Mouse (Mus musculus) adrenal gland, postnatal 25 days (tissue): Measurements from ENCODE around the gene Sgip1. TPM values are rescaled to one million over a fixed set of nuclear protein-coding genes. Genes with fewer than 3 reads are reported as not detected.

Experiments used
- DNase-seq: peaks from one replicate; pipeline ENCODE4 v3.0.0; 2021; ENCODE audit warnings: mixed read lengths
- total RNA-seq: library from RNA; stranded (reverse); gene quantifications from 2 replicates; pipeline ENCODE4 v1.2.3, GENCODE M21; 2021

The Sgip1 gene
- total RNA-seq, 1 experiment from 2014 or later: 8.0 TPM

DNA sequence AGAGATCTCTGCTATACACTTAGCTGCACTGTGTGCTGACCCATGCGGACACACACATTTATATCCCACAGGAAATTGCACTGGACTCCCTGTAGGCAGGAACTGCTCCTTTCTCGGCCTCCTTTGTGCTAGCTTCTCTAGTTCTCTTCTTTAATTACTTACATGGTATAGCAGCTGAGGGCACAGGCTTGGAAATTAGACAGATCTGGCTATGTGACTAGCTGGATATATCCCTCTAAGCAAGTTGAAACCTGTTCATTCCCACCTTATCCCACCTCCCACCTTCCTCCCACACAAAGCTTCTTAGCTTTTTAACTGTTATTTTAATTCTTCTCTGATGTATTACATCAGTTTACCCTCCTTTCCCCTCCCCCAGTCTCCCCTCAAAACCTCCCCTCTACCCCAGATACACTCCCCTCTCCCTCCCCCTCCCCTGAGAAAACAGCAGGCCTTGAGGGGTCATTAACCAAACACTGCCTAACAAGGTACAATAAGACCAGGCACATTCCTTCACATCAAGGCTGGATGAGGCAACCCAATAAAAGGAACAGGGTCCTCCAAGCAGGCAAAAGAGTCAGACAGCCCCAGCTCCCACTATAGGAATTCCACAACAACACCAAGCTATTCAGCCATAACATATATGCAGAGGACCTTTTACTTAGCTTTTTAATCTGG is 34.6 kb downstream of the Sgip1 start:
- DNase-seq: no peak

DNA sequence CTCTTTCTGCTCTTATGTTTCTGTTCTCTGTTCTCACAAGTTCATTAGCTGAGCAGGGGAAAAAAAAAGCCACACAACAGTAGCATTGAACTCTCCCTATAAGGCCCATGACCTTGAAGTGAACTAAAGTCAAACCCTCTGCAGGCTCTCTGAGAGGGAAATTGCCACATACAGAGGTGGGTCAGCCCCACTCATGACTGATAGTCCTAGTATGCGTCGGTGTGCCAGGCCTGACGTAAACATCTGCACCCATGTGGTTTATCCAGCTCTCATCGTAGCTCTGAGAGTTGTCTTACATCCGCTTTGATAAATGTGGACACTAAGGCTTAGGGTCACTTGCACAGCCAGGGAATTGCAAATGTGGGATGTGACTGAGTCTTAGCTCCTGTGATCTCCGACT is 38.8 kb downstream of the Sgip1 start:
- no peak for DNase-seq

DNA sequence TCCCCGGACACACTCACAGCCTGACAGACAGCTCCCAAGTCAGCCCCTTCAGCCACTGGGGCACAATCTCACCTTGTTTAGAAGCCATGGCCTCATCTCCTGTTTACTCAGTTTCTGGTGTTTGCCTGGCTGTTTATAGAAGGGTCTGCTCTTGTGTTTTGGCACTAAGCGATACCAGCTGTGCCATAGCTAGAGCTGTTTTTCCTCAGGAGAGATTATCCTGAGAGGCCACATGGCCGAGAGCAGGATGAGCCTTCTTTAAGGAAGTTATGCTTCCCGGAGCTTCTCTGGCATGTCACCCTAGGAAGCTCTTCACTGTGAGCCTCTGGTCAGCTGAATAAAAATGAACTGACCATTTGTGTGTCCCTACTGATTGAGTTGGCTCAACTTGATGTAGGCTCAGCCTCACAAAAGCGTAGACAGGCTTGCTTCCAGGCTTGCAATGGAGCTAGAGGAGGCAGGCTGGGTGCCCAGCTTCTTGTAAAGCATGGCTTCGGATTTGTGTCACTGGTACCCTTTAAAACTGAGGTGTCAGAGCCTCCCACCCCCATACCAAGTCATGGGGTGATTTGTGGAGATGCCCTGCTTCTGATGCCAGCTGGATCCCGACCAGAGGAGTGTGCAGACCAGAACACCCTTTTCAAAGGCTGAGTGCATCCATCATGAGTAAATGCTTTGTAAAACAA is 42.1 kb downstream of the Sgip1 start:
- DNase-seq: peak; percentile 25

DNA sequence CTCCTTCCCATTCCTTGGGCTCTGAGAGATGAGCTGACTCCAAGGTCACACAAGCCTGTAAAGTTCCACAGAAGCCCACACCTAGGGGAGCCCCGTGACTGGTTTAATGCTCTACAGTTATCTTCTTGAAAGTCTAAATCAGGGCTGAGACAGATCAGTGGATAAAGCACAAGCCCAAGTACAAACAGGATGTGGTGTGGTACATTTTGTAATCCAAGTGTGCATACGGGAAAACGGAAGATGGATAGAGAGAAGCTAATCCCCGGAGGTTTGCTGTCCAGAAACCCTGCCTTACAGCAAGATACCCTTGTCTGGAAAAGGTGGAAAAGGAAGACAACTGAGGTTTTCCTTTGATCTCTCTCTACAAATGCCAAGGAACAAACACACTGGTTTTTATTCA is 44.1 kb downstream of the Sgip1 start:
- DNase-seq: no peak

DNA sequence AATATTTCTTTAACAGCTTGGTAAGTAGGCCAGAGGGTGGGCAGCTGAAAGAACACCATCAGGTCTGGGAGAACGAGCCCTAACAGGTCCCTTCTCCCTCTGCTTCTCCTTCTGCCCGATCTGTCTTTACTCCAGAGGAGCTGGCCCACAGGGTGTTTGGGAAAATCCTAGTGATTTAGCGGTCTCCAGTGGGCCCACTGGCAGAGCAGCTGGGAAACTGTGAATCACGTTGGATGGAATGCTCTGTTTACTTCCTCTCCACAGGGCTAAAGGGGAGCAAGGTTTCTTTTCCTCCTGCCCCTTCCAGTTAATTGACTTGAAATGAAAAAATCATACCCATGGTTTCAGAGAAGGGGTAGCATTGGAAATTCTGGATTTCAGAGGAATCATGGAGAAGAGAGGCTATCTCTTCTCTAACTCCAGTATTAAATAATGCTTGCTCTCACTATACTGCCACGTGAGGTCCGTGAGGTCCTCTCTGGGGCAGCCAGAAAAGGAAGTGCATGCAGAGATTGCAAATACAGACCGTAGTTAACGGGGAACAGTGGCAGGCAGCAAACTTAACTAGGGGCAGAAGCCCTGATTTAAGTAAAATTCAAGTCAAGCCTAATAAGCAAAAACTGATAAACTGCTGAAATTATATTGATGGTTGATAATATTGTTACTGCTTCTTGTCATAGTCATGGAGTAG is 51.1 kb downstream of the Sgip1 start:
- DNase-seq: no peak

DNA sequence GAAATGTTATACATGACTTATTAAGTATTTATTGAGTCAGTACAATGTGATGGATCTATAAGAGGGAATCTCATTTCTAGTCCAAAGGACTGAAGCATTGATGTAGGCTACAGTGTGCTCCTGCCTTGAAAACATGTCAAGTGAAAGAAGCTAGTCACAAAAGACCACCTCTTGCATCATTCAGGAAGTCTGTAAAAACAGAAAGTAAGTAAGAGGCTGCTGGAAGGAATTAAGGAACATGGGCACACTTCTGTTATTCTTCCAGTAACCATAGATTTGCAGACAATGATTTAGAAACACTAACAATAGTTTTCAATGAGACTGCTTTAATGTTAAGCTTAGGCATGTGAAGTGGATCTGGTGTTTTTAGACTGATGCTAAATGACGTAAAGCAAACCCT is 60.4 kb downstream of the Sgip1 start:
- no peak for DNase-seq

DNA sequence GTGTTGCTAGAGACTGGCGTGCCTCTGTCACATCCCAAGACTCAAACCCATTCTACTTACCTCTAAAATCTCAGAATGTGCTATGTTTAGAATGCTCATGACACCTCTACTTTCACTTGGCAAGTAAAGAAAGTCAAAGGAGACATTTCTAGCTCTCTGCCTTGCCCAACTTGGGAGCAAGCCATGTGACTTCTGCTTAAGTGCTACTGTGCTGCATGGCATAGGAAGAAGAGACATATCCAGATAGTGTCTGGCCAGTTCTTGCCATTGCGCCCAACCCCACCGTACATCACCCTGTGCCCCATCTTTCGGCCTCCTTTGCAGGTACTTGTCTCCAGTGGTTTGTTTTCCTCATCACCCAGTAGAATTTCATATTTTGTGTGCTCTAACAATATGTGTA is 60.8 kb downstream of the Sgip1 start:
- no peak for DNase-seq

DNA sequence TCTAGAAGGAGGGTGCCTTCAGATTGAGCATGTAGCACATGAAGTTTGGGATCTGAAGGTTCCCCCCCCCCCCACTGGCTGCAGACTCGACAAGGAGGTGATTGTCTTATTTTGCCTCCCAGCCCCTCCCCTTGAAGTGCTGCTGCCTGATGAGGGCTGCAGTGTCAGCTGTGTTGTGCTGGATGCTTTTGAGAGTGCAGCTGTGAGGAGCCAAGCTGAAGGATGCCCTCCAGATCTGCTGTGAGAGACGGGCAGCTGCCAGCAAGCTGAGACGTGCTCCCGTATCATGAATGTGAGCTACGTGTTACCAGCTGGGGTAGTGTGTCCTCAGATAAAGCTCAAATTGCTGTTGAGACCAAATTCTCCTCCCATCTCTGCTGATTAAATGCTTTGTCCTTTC is 63.5 kb downstream of the Sgip1 start:
- DNase-seq: no peak

DNA sequence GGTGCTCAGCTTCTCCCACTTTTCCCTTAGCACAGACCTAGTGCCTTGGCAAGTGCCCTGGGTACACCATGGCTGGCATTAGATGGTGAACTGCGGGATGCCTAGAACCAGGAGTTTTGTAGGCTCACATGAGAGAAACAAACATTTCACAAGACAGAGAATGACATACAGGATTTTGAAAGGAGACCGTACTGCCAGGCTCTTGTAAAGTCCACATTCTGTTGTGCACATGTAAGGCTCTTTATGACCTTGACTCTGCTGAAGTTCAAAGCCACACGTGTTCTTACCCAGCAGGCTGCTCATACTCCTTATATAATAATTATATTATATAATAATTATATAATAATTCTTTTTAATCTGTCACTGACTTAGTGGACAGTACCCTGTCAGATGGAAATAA is 65.9 kb downstream of the Sgip1 start:
- no peak for DNase-seq

DNA sequence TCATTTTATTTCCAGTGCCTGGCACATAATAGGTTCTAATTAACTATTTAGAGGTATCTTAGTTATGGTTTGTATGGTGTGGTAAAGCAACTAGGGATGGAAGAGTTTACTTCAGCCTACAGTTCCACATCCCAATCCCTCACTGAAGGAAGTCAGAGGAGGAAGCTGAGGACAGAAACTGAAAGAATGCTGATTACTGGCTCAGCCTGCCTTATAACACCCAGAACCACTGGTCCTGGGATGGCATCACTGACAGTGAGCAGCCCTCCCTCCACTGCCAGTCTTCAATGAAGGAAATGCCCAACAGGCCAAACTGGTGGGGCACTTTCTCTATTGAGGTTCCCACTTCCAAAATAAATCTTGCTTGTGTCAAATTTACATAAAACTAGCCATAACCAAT is 67.2 kb downstream of the Sgip1 start:
- no peak for DNase-seq

DNA sequence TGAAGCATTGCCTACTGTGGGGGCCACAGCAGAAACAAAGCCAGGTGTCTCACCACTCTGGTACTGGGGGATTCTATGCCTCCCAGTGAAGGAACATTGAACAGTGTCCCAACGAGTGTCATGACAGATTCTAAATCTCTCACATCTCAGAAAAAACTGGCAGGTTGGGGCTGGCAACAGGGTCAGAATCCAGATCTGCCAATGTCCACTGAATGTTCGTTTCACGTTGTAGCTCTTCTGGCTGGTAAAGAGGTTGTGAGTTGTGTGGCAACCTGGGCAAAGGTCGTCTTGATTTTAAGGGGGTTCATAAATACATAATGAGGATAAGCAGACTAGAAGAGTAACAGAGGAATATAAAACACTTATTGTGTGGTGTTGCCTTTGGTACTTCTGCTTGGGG is 68.2 kb downstream of the Sgip1 start:
- no peak for DNase-seq

DNA sequence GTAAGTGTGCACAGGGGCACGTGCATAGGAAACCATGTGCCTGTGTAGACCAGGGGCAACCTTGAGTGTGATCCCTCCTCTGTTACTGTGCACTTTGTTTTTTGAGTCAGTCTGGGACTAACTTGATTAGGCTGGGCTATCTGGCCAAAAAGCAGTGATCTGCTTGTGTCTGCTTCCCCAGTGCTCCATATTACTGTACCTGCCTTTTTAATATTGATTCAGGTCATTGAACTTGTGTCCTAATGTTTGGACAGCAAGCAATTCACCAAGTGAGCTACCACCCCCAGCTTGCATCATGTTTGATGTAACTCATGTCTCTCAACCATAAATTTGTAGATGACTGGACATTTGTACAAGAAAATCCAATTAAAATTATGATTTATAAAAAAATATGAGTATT is 69.2 kb downstream of the Sgip1 start:
- DNase-seq: no peak

DNA sequence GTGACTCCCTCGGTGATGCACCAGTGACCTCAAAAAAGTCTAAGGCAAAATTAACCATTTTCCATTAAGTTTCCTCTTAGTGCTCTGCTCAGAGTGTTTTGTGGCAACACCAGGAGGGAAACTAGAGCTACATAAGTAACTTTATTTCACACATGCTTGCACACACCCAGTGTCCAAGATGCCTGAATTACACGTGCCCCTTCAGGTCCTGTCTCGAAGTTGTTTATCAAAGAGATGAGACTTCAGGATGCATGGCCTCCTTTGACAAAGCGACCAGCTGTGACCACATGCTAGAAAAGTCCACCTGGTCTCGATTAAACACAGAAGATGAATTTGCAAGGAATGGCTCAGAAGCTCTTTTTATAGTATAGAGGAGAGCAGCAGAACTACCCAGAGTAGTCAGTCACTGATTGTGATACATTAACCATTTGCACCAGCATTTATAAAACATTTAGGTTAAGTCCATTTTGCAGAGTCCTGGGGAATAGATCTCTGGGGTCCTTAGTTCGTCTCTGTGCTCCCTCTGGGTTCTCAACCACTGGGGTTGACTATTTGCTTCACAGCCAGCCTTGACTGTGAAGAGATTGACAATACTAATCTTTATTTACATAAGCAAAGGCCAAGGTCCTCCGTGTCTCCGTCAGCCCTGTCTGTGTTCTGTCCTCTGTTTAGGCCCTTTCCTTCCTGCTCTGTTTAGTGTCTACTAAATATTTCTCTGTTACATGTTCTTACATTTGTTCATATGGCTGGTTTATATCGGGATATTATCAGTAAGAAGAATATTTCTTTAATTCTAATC is 70.1 kb downstream of the Sgip1 start:
- no peak for DNase-seq

DNA sequence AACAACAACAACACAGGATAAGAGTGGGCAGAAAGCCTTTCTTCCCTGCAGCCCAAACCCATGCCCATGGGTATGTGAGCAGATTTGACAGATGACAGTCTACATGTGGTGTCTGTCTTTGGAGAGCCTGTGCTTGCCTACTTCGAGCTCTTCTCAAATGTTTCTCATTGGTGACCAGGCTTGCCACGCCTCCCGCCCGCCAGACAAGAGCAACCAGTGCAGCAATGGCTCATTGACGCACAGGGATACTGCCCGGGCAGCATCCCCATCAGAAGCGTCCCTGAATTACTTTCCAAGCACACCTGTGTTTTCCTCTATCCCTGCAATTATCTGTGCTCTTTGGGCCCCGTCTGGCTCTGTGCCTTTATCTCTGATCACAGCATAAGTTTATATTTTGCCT is 72.2 kb downstream of the Sgip1 start:
- no peak for DNase-seq

DNA sequence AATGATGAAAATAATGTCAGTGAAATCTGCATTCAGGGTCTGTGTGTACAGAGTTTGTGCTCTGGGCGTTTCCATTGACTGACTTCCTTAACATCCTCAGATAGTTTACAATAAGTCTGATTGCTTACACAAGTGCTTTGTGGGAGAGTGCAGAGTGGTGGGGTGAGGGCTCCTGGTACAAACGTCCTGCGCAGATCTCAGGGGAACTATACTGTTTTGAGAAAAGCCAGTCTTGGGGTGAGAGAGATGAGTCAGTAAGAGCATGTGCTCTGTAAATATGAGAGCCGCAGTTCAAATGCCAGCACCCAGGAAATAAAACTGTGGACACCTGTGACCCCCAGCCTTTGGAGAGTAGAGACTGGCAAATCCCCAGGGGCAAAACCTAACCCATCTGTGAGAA is 80.7 kb downstream of the Sgip1 start:
- no peak for DNase-seq

DNA sequence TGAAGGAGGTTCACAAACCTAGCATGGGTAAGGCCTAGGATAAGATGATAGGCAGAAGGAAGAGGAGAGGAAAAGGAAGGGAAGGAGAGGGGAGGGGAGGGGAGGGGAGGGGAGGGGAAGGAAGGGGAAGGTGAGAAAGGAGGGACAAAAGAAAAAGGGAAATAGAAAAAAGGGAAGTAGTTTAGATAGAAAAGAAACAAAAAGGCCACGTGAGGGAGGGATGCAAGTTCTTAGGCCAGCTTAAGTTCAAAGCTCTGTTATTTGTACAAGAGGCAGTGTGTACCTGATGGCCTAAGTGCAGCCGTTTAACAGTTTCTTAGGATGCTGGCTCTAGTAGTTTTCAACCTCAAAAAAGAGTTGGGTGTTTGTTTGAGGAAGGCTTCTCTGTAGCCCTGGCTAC is 83.4 kb downstream of the Sgip1 start:
- no peak for DNase-seq

DNA sequence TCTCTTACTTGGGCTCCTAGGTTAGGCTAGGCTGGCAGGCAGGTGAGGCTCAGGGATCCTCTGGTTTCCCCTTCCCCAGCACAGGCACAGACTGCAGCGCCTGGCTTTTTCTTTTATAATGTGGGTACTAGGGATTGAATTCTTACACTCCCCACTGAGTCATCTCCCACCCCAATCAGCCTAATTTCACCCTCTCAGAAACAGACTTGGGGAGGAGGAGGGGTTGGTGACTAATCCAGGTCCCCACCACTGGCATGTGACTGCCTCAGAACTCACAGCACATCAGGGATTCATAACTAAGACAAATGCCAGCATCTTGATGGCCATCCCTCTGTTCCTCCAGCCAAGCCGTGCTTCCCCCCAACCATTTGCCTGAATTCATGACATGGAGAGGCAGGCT is 85.1 kb downstream of the Sgip1 start:
- no peak for DNase-seq

DNA sequence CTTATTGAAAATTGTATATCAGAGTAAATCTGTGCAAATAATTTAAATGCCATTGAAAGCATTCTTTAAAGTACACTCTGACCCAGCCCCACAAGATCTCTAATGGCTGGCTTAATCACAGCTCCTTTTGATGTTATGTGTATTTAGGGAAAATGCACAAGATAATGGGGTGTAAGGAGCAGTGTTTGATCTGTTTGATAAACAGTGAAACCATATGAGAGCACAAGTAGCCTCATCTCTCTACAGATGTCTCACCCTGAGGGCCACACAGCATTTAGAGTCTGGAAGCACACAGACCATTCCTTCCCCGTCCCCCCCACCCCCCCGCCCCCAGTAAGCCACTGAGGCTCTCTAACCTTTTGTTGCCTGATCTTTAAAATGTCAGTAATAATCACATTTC is 87.4 kb downstream of the Sgip1 start:
- DNase-seq: no peak

DNA sequence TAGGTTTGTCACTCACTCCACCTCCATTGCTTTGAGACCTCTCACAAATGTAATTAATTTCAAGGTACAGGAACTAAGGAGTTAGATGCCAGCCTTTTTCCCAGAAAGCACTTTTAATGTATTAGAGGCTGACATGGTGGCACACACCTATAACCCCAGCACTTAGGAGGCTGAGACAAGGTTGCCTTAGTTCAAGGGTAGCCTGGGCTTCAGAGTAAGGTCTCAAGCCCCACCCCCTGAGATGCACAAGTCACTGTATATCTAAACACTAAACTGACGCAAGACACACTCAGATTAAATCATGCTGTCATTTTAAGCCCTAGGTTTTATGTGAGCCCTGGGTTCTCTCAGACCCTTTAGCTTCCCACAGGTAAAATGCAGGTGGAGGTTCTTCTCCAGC is 92.1 kb downstream of the Sgip1 start:
- no peak for DNase-seq

DNA sequence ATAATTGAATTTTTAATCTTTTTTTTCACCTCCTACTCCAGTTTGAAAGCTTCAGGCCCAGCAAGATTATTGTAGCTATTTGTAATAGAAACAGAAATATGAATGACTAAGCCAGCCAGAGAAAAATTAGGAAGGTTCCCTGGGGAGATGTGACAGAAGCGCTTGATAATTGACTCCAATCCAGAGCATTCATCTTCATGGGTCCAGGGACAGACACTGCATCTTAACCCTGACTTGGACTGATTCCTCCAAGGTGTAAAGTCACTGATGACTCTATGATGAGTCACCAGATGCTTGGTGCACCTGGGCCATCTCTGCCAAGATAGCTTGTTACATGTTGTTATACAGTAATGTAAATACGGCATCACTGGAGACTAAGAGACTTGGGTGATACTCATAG is 92.6 kb downstream of the Sgip1 start:
- no peak for DNase-seq

DNA sequence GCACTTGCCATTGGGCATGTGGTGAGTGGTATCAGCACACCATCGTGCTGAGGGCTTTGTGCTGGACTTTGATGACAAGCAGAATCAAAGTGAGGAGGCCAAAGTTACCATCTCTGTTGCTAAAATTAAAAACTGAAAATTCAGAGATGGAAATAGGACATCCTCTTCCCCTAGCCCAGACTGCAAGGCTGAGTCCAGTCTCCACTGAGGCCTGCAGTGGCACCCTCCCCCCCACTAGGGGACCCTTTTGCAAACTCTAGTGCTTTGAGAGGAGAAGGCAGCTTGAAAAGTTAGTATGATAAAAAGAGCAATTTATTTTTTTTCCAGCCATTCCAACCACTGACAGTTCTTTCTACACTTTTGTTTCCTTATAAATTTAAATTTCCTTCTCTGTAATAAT is 93.6 kb downstream of the Sgip1 start:
- no peak for DNase-seq

DNA sequence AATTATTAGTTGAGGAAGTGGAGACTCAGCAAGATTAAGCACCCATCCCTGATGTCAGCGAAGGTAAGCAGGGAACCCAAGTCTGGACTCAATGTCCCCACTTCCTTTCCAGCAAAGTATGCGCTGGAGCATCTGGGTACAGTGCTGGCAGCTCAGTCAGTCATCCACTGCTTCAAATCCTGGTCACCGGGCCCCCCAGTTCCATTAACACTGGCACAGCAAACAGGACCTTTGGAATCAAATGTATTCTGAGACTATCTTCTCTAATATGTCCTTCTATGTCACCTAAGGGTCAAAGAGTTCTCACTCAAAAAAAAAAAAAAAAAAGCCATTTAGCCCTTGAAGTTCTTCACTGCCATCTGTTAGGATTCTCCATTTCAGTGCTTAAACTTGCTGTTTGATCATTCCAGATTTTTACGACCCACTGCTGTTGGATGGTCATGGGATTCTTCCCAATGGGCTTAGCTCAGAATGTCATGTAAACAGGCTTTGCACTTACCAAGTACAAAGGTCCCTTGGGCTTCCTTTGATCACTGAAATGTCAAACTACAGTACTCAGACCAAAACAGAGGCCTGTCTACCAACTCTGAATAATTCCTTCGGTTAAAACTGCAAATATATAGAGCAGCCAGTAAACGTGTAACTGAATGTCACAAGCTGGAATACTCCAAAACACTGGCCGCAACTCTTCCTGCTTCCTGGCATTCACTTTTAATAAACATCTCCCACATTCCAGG is 99.1 kb downstream of the Sgip1 start:
- DNase-seq: no peak
